Mouse (Mus musculus) liver, embryonic 14.5 days (tissue): ENCODE data around the gene Tcea3.

Source experiments
- CTCF ChIP-seq: IDR thresholded peaks from 2 replicates; pipeline ENCODE4 v1.5.1; 2016; ENCODE audit warnings: antibody characterized with exemption, low read depth, control low read depth
- EP300 ChIP-seq: IDR thresholded peaks from 2 replicates; pipeline ENCODE4 v1.6.1; 2016; ENCODE audit warnings: antibody characterized with exemption, low read depth

DNA sequence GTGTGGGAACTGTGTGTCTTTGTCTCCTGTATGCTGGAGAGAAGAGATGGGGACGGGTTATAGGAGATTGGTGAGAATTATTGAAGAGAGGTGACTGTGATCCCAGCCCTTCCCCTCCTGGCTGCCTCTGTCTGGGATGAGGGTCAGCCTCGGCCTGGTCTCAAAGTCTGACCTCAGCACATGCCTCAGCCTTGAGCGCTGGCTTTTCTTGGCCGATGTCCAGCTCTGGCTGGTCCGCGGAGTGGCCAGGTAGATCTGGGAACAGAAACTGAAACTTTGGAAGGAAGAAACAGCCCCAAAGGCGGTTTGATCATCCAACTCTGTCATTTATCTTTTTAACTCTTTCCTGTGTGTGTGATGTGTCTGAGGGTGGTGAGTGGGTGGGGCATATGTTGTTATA, 33.9 kb upstream of the Tcea3 start:
- TF ChIP-seq CTCF, result no peak
- no peak for TF ChIP-seq EP300
